Mouse (Mus musculus) limb, embryonic 11.5 days (tissue): ENCODE measurements around the gene Synj1. TPM values are rescaled to one million over a fixed set of nuclear protein-coding genes. Genes with fewer than 3 reads are reported as not detected.

Source experiments
- ATAC-seq: fragments of 200-750 bp; cut with Nextera tagmentation; 2 replicates; pipeline ENCODE4 v1.8.0; 2017; ENCODE audit warnings: low read depth; ENCODE audit not compliant: insufficient number of reproducible peaks, low FRiP score, low TSS enrichment
- DNase-seq: peaks from one replicate; pipeline ENCODE4 v3.0.0-alpha.2; 2015; ENCODE audit warnings: low spot score
- H3K27ac ChIP-seq: fragments of 300-500 bp; sonication (generic); replicated peaks from 2 replicates; pipeline ENCODE4 v1.5.1; 2014; ENCODE audit warnings: low read depth, mild to moderate bottlenecking, low read length
- H3K27me3 ChIP-seq: fragments of 300-500 bp; sonication (generic); 2 replicates; pipeline ENCODE4 v1.6.1; 2014; ENCODE audit warnings: mild to moderate bottlenecking, low read length, mixed read lengths; ENCODE audit not compliant: control insufficient read depth, insufficient read depth
- H3K36me3 ChIP-seq: fragments of 300-500 bp; sonication (generic); 2 replicates; pipeline ENCODE4 v1.6.1; 2014; ENCODE audit warnings: mild to moderate bottlenecking, low read length, moderate library complexity, mixed read lengths; ENCODE audit not compliant: control insufficient read depth, insufficient read depth
- H3K4me1 ChIP-seq: fragments of 300-500 bp; sonication (generic); 2 replicates; pipeline ENCODE4 v1.6.1; 2014; ENCODE audit warnings: low read length, mixed read lengths; ENCODE audit not compliant: control insufficient read depth, insufficient read depth
- H3K4me2 ChIP-seq: fragments of 300-500 bp; sonication (generic); 2 replicates; pipeline ENCODE4 v1.6.1; 2014; ENCODE audit warnings: low read depth, mild to moderate bottlenecking, moderate library complexity; ENCODE audit not compliant: severe bottlenecking
- H3K4me3 ChIP-seq: fragments of 300-500 bp; sonication (generic); 2 replicates; pipeline ENCODE4 v1.5.1; 2014; ENCODE audit warnings: low read depth, low read length
- H3K9ac ChIP-seq: fragments of 300-500 bp; sonication (generic); 2 replicates; pipeline ENCODE4 v1.6.1; 2014; ENCODE audit warnings: mild to moderate bottlenecking, low read length
- H3K9me3 ChIP-seq: fragments of 300-500 bp; sonication (generic); 2 replicates; pipeline ENCODE4 v1.6.1; 2016; ENCODE audit warnings: low read length; ENCODE audit not compliant: control insufficient read depth
- WGBS: fragments of 180-500 bp; shearing (Covaris S2); extraction: QIAGEN DNeasy Blood & Tissue Kit; methylation state at CpG from one replicate; pipeline ENCODE4 v1.1.7; 2014; 5-methylcytosine and 5-hydroxymethylcytosine counted together
- polyA plus RNA-seq: library from polyadenylated mRNA; unstranded; fragments of >200 nt; fragmentation: Nextera tagmentation; extraction: Ambion mirVana; gene quantifications from 2 replicates; pipeline ENCODE4 v1.2.1, GENCODE M21; 2014

Gene Synj1
- polyA plus RNA-seq, 1 experiment from 2014 or later: 10.8 TPM

DNA sequence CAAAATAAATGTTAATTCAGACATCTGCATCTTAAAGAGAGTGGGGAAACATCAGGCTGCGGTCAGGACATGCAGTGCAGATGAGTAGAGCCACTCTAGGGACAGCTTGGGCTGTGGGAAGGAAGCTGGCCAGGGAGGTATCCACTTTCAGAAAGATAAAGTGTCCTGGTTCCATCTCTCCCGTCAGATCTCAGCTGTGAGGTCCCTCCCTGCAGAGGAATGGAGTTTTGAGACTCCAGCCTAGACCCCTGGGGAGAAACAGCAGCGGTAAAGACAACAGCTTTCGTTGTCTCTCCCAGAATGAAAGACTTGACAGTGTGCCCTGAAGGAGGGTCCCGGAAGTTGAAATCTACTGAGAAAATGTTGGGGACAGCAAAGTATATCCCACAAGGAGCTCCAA, 107.8 kb downstream of the Synj1 start:
- no peak overlapping the region for H3K4me3 ChIP-seq
- H3K4me2 ChIP-seq: no peak overlapping the region
- no peaks in the 10 kb centered on the region for H3K9me3 ChIP-seq
- H3K36me3 ChIP-seq: no peaks in the 10 kb centered on the region
- no peak overlapping the region for H3K27ac ChIP-seq
- H3K4me1 ChIP-seq: no peaks in the 10 kb centered on the region
- no peaks in the 10 kb centered on the region for H3K27me3 ChIP-seq
- DNase-seq (no peak), ATAC-seq (no peak)
- no peak overlapping the region for H3K9ac ChIP-seq
- 34% methylated on average over 5 of the region's 5 CpGs for WGBS

- whole genome bisulfite sequencing: 84% methylated on average over 4 of the region's 4 CpGs
- H3K9me3 ChIP-seq: no peaks in the 10 kb centered on the region
- H3K4me3 ChIP-seq: no peak overlapping the region
- H3K27me3 ChIP-seq: no peaks in the 10 kb centered on the region
- H3K4me1 ChIP-seq: no peaks in the 10 kb centered on the region
- ATAC-seq: no peak
- H3K9ac ChIP-seq: no peak overlapping the region
- no peak overlapping the region for H3K27ac ChIP-seq
- H3K4me2 ChIP-seq: no peak overlapping the region
- DNase-seq: no peak
- H3K36me3 ChIP-seq: no peaks in the 10 kb centered on the region
Measured at GRCm38 (mm10) chr16:90901364-90901763, 109.7 kb downstream of the Synj1 start.

GRCm38 (mm10) chr16:90899498-90899897, 111.6 kb downstream of the Synj1 start:
- 77% methylated on average over 12 of the region's 12 CpGs for WGBS
- no peaks in the 10 kb centered on the region for H3K36me3 ChIP-seq
- no peak overlapping the region for H3K27ac ChIP-seq
- H3K4me3 ChIP-seq: no peak overlapping the region
- no peaks in the 10 kb centered on the region for H3K9me3 ChIP-seq
- H3K4me2 ChIP-seq: no peak overlapping the region
- H3K27me3 ChIP-seq: no peaks in the 10 kb centered on the region
- no peaks in the 10 kb centered on the region for H3K4me1 ChIP-seq
- H3K9ac ChIP-seq: no peak overlapping the region
- no peak for ATAC-seq
- no peak for DNase-seq

- Histone ChIP-seq H3K27me3 (no peaks in the 10 kb centered on the region), H3K36me3 (no peaks in the 10 kb centered on the region), H3K4me3 (no peak overlapping the region), H3K27ac (no peak overlapping the region), H3K9ac (no peak overlapping the region), H3K4me1 (no peaks in the 10 kb centered on the region), H3K9me3 (no peaks in the 10 kb centered on the region), H3K4me2 (no peak overlapping the region)
- DNase-seq (no peak), ATAC-seq (no peak)
- 86% methylated on average over 3 of the region's 3 CpGs for WGBS
Measured at GRCm38 (mm10) chr16:90897651-90898050, 113.5 kb downstream of the Synj1 start.

DNA sequence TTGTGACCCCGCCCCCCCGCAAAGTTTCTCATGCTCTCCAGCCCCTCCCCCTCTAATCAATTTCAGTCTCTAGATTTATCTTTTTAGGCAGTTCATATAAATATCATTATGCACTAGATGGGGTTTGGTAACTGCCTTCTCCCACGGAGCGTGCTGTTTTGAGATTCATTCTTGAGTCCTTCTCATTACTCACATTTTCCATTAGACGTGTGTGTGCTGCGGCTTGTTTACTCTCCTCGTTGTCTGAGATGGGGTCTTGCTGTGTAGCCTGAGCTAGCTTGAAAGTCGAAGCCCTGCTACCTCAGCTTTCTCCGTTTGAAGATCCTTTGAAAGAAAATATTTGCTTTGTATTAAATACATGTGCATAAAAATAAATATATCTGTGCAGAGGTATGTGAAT, 117.3 kb downstream of the Synj1 start:
- Histone ChIP-seq H3K9ac (no peak overlapping the region), H3K9me3 (no peaks in the 10 kb centered on the region), H3K27me3 (no peaks in the 10 kb centered on the region), H3K36me3 (no peaks in the 10 kb centered on the region), H3K27ac (no peak overlapping the region), H3K4me2 (no peak overlapping the region), H3K4me1 (no peaks in the 10 kb centered on the region), H3K4me3 (no peak overlapping the region)
- no peak for DNase-seq
- 76% methylated on average over 9 of the region's 9 CpGs for WGBS
- no peak for ATAC-seq

DNA sequence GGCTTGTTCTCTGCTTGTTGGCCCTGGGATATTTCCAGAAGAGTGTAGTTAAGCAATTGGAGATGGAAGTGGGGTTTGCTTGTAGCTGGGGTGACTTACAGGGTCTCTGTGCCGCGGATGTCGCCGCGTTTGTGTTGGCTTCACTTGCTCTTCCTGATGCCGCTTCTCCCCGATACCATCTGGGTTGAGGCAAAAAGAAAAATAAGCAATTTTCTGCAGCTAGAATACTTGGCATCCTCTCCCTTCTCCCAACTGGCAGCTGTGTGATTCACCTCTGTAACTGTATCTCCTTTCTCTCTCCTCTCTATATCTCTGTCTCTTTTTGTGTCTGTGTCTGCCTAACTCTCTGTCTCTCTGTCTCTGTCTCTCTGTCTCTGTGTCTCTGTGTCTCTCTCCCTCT, 118.1 kb downstream of the Synj1 start:
- Histone ChIP-seq H3K9me3 (no peaks in the 10 kb centered on the region), H3K9ac (no peak overlapping the region), H3K27ac (no peak overlapping the region), H3K4me3 (no peak overlapping the region), H3K27me3 (no peaks in the 10 kb centered on the region), H3K36me3 (no peaks in the 10 kb centered on the region), H3K4me2 (no peak overlapping the region), H3K4me1 (no peaks in the 10 kb centered on the region)
- no peak for ATAC-seq
- 72% methylated on average over 7 of the region's 7 CpGs for WGBS
- DNase-seq: no peak

- no peaks in the 10 kb centered on the region for H3K4me1 ChIP-seq
- H3K4me2 ChIP-seq: no peak overlapping the region
- no peaks in the 10 kb centered on the region for H3K9me3 ChIP-seq
- 50% methylated on average over 8 of the region's 8 CpGs for WGBS
- H3K9ac ChIP-seq: no peak overlapping the region
- no peak overlapping the region for H3K27ac ChIP-seq
- no peaks in the 10 kb centered on the region for H3K27me3 ChIP-seq
- no peak for ATAC-seq
- no peak for DNase-seq
- no peak overlapping the region for H3K4me3 ChIP-seq
- no peaks in the 10 kb centered on the region for H3K36me3 ChIP-seq
Measured at GRCm38 (mm10) chr16:90892081-90892480, 119.0 kb downstream of the Synj1 start.

DNA sequence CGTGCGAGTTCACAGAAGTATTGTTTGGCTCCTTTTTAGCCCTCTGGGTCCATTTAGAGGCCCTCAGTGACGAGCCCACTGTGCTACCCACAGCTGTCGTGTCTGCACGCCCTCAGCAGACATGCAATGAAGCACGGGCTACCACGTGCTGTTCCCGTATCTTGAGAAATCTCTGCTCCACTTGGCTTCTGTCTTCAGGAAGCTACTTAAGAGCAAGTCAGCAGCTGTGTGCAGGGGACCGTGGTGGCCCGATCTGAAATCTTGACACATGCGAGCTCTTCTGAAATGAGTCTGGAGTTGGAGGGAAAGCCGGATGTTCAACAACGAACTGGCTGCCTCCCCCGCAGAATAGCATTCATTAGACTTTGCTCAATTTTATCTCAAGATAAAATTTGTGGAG, 119.5 kb downstream of the Synj1 start:
- DNase-seq: no peak
- Histone ChIP-seq H3K36me3 (no peaks in the 10 kb centered on the region), H3K27ac (no peak overlapping the region), H3K9ac (no peak overlapping the region), H3K9me3 (no peaks in the 10 kb centered on the region), H3K27me3 (no peaks in the 10 kb centered on the region), H3K4me3 (no peak overlapping the region), H3K4me1 (no peaks in the 10 kb centered on the region), H3K4me2 (no peak overlapping the region)
- ATAC-seq: no peak
- WGBS: 84% methylated on average over 14 of the region's 14 CpGs

DNA sequence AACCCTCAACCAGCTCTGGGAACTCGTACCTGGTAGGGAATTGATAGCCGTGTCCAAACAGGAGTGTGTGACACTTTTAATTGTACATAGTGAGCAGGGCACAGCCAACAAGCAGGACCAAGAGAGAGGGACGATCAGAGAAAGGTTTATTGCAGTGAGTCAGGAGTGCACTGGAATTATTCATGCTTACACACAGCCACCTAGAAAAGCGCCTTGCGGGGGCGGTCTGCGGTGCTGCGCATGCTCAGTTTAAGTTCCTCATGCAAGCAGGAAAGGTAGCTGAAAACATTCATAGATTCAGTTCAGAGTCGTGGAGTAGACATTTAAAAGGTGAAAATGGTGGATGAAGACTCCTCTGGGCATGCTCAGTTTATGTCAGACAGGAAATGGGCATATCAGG, 120.4 kb downstream of the Synj1 start:
- Histone ChIP-seq H3K9ac (no peak overlapping the region), H3K27ac (no peak overlapping the region), H3K9me3 (no peaks in the 10 kb centered on the region), H3K4me2 (no peak overlapping the region), H3K27me3 (no peaks in the 10 kb centered on the region), H3K4me1 (no peaks in the 10 kb centered on the region), H3K36me3 (no peaks in the 10 kb centered on the region), H3K4me3 (no peak overlapping the region)
- WGBS: 87% methylated on average over 9 of the region's 9 CpGs
- no peak for ATAC-seq
- no peak for DNase-seq
